Mouse (Mus musculus) left cerebral cortex, postnatal 25 days (tissue): ENCODE measurements around the gene Gtpbp10. TPM values are rescaled to one million over a fixed set of nuclear protein-coding genes. Genes with fewer than 3 reads are reported as not detected.

Source experiments
- DNase-seq, 2 experiments: peaks; one replicate each; pipeline ENCODE4 v3.0.0; 2022; ENCODE audit warnings: low spot score in 2 of 2, mixed read lengths in 1 of 2
- intact Hi-C: fragments of 180-260 bp; cut with DNase I; formaldehyde crosslinking; loops from one replicate; pipeline ENCODE4 v1.15.1; 2025
- total RNA-seq, 2 experiments: library from RNA; stranded (reverse); gene quantifications; 2 replicates each; pipeline ENCODE4 v1.2.3; 2021

The Gtpbp10 gene
- total RNA-seq, 2 experiments from 2014 or later, result 8.6 to 8.7 TPM

- DNase-seq, result no peak
- intact Hi-C loops, result no loop called here
These were observed 54.9 kb downstream of the Gtpbp10 start for GRCm38 (mm10) chr5:5504456-5504855.

- no peak for DNase-seq
- intact Hi-C loops, result no loop called here
These were observed 56.0 kb downstream of the Gtpbp10 start for GRCm38 (mm10) chr5:5503381-5503780.

- DNase-seq, result no peak
- intact Hi-C loops, result no loop called here
These were observed 57.8 kb downstream of the Gtpbp10 start for GRCm38 (mm10) chr5:5501583-5501982.

- intact Hi-C loops, result no loop called here
These were observed 62.9 kb downstream of the Gtpbp10 start for GRCm38 (mm10) chr5:5496393-5496792.

GRCm38 (mm10) chr5:5495042-5495441 is 64.3 kb downstream of the Gtpbp10 start:
- intact Hi-C loops, result no loop called here
- no peak for DNase-seq

More at GRCm38 (mm10) chr5:5496393-5496792, 62.9 kb downstream of the Gtpbp10 start:
- DNase-seq, result no peak

- peak; percentile 23 to 66 for DNase-seq
- intact Hi-C loops, result loop anchor here (1.0 to 5.0 kb wide), 2 partner anchors 153 to 255 kb away; partner anchors contain the start of gene Steap1
These were observed 64.9 kb downstream of the Gtpbp10 start for GRCm38 (mm10) chr5:5494269-5495005.

GRCm38 (mm10) chr5:5492163-5492562 is 67.2 kb downstream of the Gtpbp10 start:
- intact Hi-C loops, result loop anchor here (5.0 kb wide), 1 partner anchor 155 kb away; no protein-coding TSS in a partner anchor

More at GRCm38 (mm10) chr5:5492163-5492562, 67.2 kb downstream of the Gtpbp10 start:
- no peak for DNase-seq

Other genes with a start within 250 kb of the Gtpbp10 start
- 100 to 1,000 TPM; 171 to 187 TPM for gene Cdk14, start 139.2 kb downstream of the Gtpbp10 start, total RNA-seq
- 1 to 10 TPM in 1 of 2 experiments, not detected in 1; 1.6 TPM for gene 1700015F17Rik, start 80.4 kb downstream of the Gtpbp10 start, total RNA-seq
- gene Cldn12, start 44.6 kb downstream of the Gtpbp10 start, total RNA-seq, result 10 to 100 TPM; 44.3 to 47.1 TPM
- gene Gm8773, start 14.3 kb upstream of the Gtpbp10 start, total RNA-seq, result under 1 TPM in 1 of 2 experiments, not detected in 1; 0.37 TPM
- 10 to 100 TPM; 16.7 to 18.6 TPM for gene Cfap69, start 104.7 kb upstream of the Gtpbp10 start, total RNA-seq
- 1 to 10 TPM; 8.2 to 9.1 TPM for gene Steap2, start 135.0 kb upstream of the Gtpbp10 start, total RNA-seq
- gene Steap1, start 189.8 kb upstream of the Gtpbp10 start, total RNA-seq, result under 1 TPM; 0.39 to 0.89 TPM